Mouse (Mus musculus) small intestine, adult 2 months (tissue): ENCODE data around the gene Zfp385c. TPM values are rescaled to one million over a fixed set of nuclear protein-coding genes. Genes with fewer than 3 reads are reported as not detected.

Experiments used
- H3K27ac ChIP-seq: fragments of 200-500 bp; 2 replicates; pipeline ENCODE4 v1.5.1; 2012; ENCODE audit warnings: low read depth, low read length, control low read depth, inconsistent platforms; ENCODE audit not compliant: insufficient read depth
- H3K27me3 ChIP-seq: fragments of 200-500 bp; 2 replicates; pipeline ENCODE4 v1.6.1; 2012; ENCODE audit warnings: mild to moderate bottlenecking, moderate library complexity, low read length, inconsistent platforms; ENCODE audit not compliant: control insufficient read depth, insufficient read depth
- H3K36me3 ChIP-seq: fragments of 200-500 bp; 2 replicates; pipeline ENCODE4 v1.6.1; 2012; ENCODE audit warnings: mild to moderate bottlenecking, low read length, control low read depth, inconsistent platforms; ENCODE audit not compliant: control insufficient read depth, insufficient read depth
- H3K4me1 ChIP-seq: fragments of 200-500 bp; 2 replicates; pipeline ENCODE4 v1.6.1; 2012; ENCODE audit warnings: low read length, inconsistent platforms, mixed read lengths; ENCODE audit not compliant: control insufficient read depth, insufficient read depth, insufficient read length
- H3K4me3 ChIP-seq: fragments of 200-500 bp; 2 replicates; pipeline ENCODE4 v1.5.1; 2012; ENCODE audit warnings: low read depth, mild to moderate bottlenecking, control low read depth, inconsistent platforms, low read length, moderate library complexity
- CTCF ChIP-seq: fragments of 200-500 bp; IDR thresholded peaks from 2 replicates; pipeline ENCODE4 v1.5.1; 2012; ENCODE audit warnings: low read depth, mild to moderate bottlenecking, control low read depth, inconsistent platforms, low read length, moderate library complexity, mixed read lengths; ENCODE audit not compliant: insufficient replicate concordance, insufficient read length; ENCODE audit errors: extremely low read depth
- POLR2A ChIP-seq: fragments of 200-500 bp; IDR thresholded peaks from 2 replicates; pipeline ENCODE4 v1.6.1; 2012; ENCODE audit warnings: low read depth, mild to moderate bottlenecking, control low read depth, inconsistent platforms, low read length, moderate library complexity
- whole genome bisulfite sequencing: fragments of 180-500 bp; shearing (Covaris S2); methylation state at CpG from one replicate; pipeline ENCODE4 v1.1.7; 2018; 5-methylcytosine and 5-hydroxymethylcytosine counted together
- polyA plus RNA-seq: library from polyadenylated mRNA; depleted of rRNA; stranded (reverse); fragments of >200 nt; gene quantifications from 2 replicates; pipeline ENCODE4 v1.2.3, GENCODE M21; 2012

The Zfp385c gene
- polyA plus RNA-seq, 1 experiment: 0.62 TPM

GRCm38 (mm10) chr11:100601372-100601771 lies 90.9 kb downstream of the Zfp385c start:
- TF ChIP-seq CTCF (no peak), POLR2A (no peak)
- Histone ChIP-seq H3K4me3 (no peak overlapping the region), H3K27me3 (no peaks in the 10 kb centered on the region), H3K36me3 (peaks cover 51% of the 10 kb centered on the region), H3K4me1 (no peaks in the 10 kb centered on the region), H3K27ac (no peak overlapping the region)
- WGBS: 93% methylated on average over 3 of the region's 3 CpGs

- 81% methylated on average over 4 of the region's 4 CpGs for WGBS
- H3K27ac ChIP-seq: peak overlapping the region; percentile 50
- no peak overlapping the region for H3K4me3 ChIP-seq
- no peak for TF ChIP-seq CTCF
- TF ChIP-seq POLR2A: no peak
- H3K4me1 ChIP-seq: no peaks in the 10 kb centered on the region
- H3K36me3 ChIP-seq: peaks cover 77% of the 10 kb centered on the region
- H3K27me3 ChIP-seq: no peaks in the 10 kb centered on the region
Observed at GRCm38 (mm10) chr11:100598074-100598473, 94.2 kb downstream of the Zfp385c start.

- H3K36me3 ChIP-seq: peaks cover 92% of the 10 kb centered on the region
- no peak overlapping the region for H3K4me3 ChIP-seq
- WGBS: 87% methylated on average over 4 of the region's 4 CpGs
Observed at GRCm38 (mm10) chr11:100595533-100595932, 96.7 kb downstream of the Zfp385c start.

GRCm38 (mm10) chr11:100594608-100595007 lies 97.6 kb downstream of the Zfp385c start:
- TF ChIP-seq POLR2A: no peak
- no peak for TF ChIP-seq CTCF
- no peaks in the 10 kb centered on the region for H3K27me3 ChIP-seq
- WGBS: 75% methylated on average over 7 of the region's 7 CpGs
- peaks cover 91% of the 10 kb centered on the region for H3K36me3 ChIP-seq
- H3K27ac ChIP-seq: no peak overlapping the region
- H3K4me1 ChIP-seq: no peaks in the 10 kb centered on the region
- no peak overlapping the region for H3K4me3 ChIP-seq

More at GRCm38 (mm10) chr11:100595533-100595932, 96.7 kb downstream of the Zfp385c start:
- Histone ChIP-seq H3K4me1 (no peaks in the 10 kb centered on the region), H3K27me3 (no peaks in the 10 kb centered on the region), H3K27ac (no peak overlapping the region)
- TF ChIP-seq POLR2A (no peak), CTCF (no peak)

GRCm38 (mm10) chr11:100592346-100593046 lies 99.8 kb downstream of the Zfp385c start:
- H3K36me3 ChIP-seq: peaks cover 88% of the 10 kb centered on the region
- TF ChIP-seq CTCF (no peak), POLR2A (no peak)
- no peaks in the 10 kb centered on the region for H3K27me3 ChIP-seq
- no peak overlapping the region for H3K4me3 ChIP-seq
- H3K4me1 ChIP-seq: peaks cover 5% of the 10 kb centered on the region; the same call in 1 of the 2 replicates
- no peak overlapping the region for H3K27ac ChIP-seq
- 88% methylated on average over 11 of the region's 11 CpGs for WGBS

GRCm38 (mm10) chr11:100588462-100588861 lies 103.8 kb downstream of the Zfp385c start:
- Histone ChIP-seq H3K4me1 (peaks cover 6% of the 10 kb centered on the region; the same call in 1 of the 2 replicates), H3K27me3 (no peaks in the 10 kb centered on the region), H3K27ac (peak overlapping the region; percentile 35; the same call in 1 of the 2 replicates), H3K4me3 (no peak overlapping the region), H3K36me3 (peaks cover 87% of the 10 kb centered on the region)
- TF ChIP-seq CTCF: no peak
- 79% methylated on average over 2 of the region's 2 CpGs for WGBS

GRCm38 (mm10) chr11:100585148-100585547 lies 107.1 kb downstream of the Zfp385c start:
- Histone ChIP-seq H3K27me3 (no peaks in the 10 kb centered on the region), H3K4me3 (no peak overlapping the region), H3K27ac (0 out of 2 replicates have a peak overlapping the region, but pooled peaks have one; percentile 28), H3K4me1 (peaks cover 12% of the 10 kb centered on the region; the same call in 1 of the 2 replicates), H3K36me3 (peaks cover 87% of the 10 kb centered on the region)
- 96% methylated on average over 3 of the region's 3 CpGs for WGBS
- TF ChIP-seq CTCF: no peak
- TF ChIP-seq POLR2A: no peak

- no peak for TF ChIP-seq CTCF
- TF ChIP-seq POLR2A: no peak
- Histone ChIP-seq H3K27ac (peak overlapping the region; percentile 53), H3K36me3 (peaks cover 85% of the 10 kb centered on the region), H3K27me3 (no peaks in the 10 kb centered on the region), H3K4me1 (peaks cover 12% of the 10 kb centered on the region; the same call in 1 of the 2 replicates), H3K4me3 (peak overlapping the region; percentile 38)
- 79% methylated on average over 7 of the region's 7 CpGs for WGBS
Observed at GRCm38 (mm10) chr11:100584561-100584961, 107.7 kb downstream of the Zfp385c start.
